Mouse (Mus musculus) hindbrain, embryonic 13.5 days (tissue): ENCODE measurements at regions not wholly inside any gene's neighbourhood (a gene's known extent, or its start where the extent isn't known, plus 50 kb on each side); places are given as distances from the start of the nearest gene placed in this dataset.

Source experiments
- ATAC-seq: fragments of 200-750 bp; cut with Nextera tagmentation; 2 replicates; pipeline ENCODE4 v1.8.0; 2017; ENCODE audit warnings: moderate TSS enrichment; ENCODE audit not compliant: low FRiP score
- H3K27ac ChIP-seq: fragments of 300-500 bp; sonication (generic); 2 replicates; pipeline ENCODE4 v1.5.1; 2015; ENCODE audit warnings: inconsistent platforms, mild to moderate bottlenecking, moderate library complexity
- H3K27me3 ChIP-seq: fragments of 300-500 bp; sonication (generic); 2 replicates; pipeline ENCODE4 v1.6.1; 2015; ENCODE audit warnings: mild to moderate bottlenecking, inconsistent platforms
- H3K36me3 ChIP-seq: fragments of 300-500 bp; sonication (generic); 2 replicates; pipeline ENCODE4 v1.6.1; 2015; ENCODE audit warnings: mild to moderate bottlenecking, inconsistent platforms
- H3K4me1 ChIP-seq: fragments of 300-500 bp; sonication (generic); replicated peaks from 2 replicates; pipeline ENCODE4 v1.6.1; 2015; ENCODE audit warnings: inconsistent platforms
- H3K4me2 ChIP-seq: fragments of 300-500 bp; sonication (generic); 2 replicates; pipeline ENCODE4 v1.6.1; 2015; ENCODE audit warnings: inconsistent platforms, mild to moderate bottlenecking, moderate library complexity
- H3K4me3 ChIP-seq: fragments of 300-500 bp; sonication (generic); 2 replicates; pipeline ENCODE4 v1.5.1; 2015; ENCODE audit warnings: mild to moderate bottlenecking, inconsistent platforms
- H3K9ac ChIP-seq: fragments of 300-500 bp; sonication (generic); 2 replicates; pipeline ENCODE4 v1.6.1; 2015; ENCODE audit warnings: mild to moderate bottlenecking, inconsistent platforms
- H3K9me3 ChIP-seq: fragments of 300-500 bp; sonication (generic); 2 replicates; pipeline ENCODE4 v1.6.1; 2016; ENCODE audit warnings: inconsistent platforms
- WGBS: fragments of 180-500 bp; shearing (Covaris S2); methylation state at CpG from one replicate; pipeline ENCODE4 v1.1.7; 2015; 5-methylcytosine and 5-hydroxymethylcytosine counted together

- H3K27ac ChIP-seq = no peak overlapping the region
- ATAC-seq = no peak
- no peaks in the 10 kb centered on the region for H3K9me3 ChIP-seq
- no peaks in the 10 kb centered on the region for H3K4me1 ChIP-seq
- H3K9ac ChIP-seq = no peak overlapping the region
- WGBS = 75% methylated on average over 2 of the region's 2 CpGs
- H3K4me2 ChIP-seq = no peak overlapping the region
- H3K27me3 ChIP-seq = no peaks in the 10 kb centered on the region
- H3K36me3 ChIP-seq = no peaks in the 10 kb centered on the region
- no peak overlapping the region for H3K4me3 ChIP-seq
These were observed 123.8 kb upstream of the Esrrg start for GRCm38 (mm10) chr1:187484821-187485220.

GRCm38 (mm10) chr1:187487948-187488690 is 120.5 kb upstream of the Esrrg start:
- H3K4me3 ChIP-seq = no peak overlapping the region
- WGBS = 81% methylated on average over 13 of the region's 13 CpGs
- no peak for ATAC-seq

GRCm38 (mm10) chr1:187489452-187489851 is 119.1 kb upstream of the Esrrg start:
- no peaks in the 10 kb centered on the region for H3K4me1 ChIP-seq
- no peak for ATAC-seq
- H3K36me3 ChIP-seq = no peaks in the 10 kb centered on the region
- no peaks in the 10 kb centered on the region for H3K27me3 ChIP-seq
- H3K27ac ChIP-seq = no peak overlapping the region
- no peak overlapping the region for H3K9ac ChIP-seq
- no peak overlapping the region for H3K4me2 ChIP-seq
- H3K9me3 ChIP-seq = no peaks in the 10 kb centered on the region
- no peak overlapping the region for H3K4me3 ChIP-seq
- 82% methylated on average over 3 of the region's 3 CpGs for WGBS

More at GRCm38 (mm10) chr1:187487948-187488690, 120.5 kb upstream of the Esrrg start:
- no peaks in the 10 kb centered on the region for H3K36me3 ChIP-seq
- H3K27ac ChIP-seq = no peak overlapping the region
- H3K9ac ChIP-seq = no peak overlapping the region
- no peaks in the 10 kb centered on the region for H3K9me3 ChIP-seq
- no peak overlapping the region for H3K4me2 ChIP-seq
- H3K4me1 ChIP-seq = no peaks in the 10 kb centered on the region
- no peaks in the 10 kb centered on the region for H3K27me3 ChIP-seq

GRCm38 (mm10) chr1:187505368-187505767 is 103.2 kb upstream of the Esrrg start:
- Histone ChIP-seq H3K4me1 (peaks cover 6% of the 10 kb centered on the region), H3K4me2 (no peak overlapping the region), H3K27ac (no peak overlapping the region), H3K27me3 (no peaks in the 10 kb centered on the region), H3K9ac (no peak overlapping the region), H3K4me3 (no peak overlapping the region), H3K36me3 (no peaks in the 10 kb centered on the region), H3K9me3 (no peaks in the 10 kb centered on the region)
- 43% methylated on average over 9 of the region's 9 CpGs for WGBS
- no peak for ATAC-seq

DNA sequence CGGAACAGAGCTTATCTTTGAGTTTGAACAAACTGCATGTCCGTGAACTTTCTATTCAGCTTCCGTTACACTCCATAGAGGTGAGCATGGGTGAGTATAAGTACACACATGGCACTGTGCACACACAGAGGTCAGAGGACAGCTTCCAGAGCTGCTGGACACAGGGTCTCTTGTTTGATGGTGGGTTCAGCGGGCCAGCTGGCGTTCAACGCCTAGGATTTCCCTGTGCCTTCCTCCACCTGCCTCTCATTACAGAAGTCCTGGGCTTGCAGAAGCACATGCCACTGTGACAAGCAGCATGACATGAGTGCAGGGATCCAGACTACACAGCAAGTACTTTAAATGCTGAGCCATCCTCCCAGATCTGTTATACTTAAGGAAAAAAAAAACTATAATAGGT is 101.4 kb upstream of the Esrrg start:
- H3K9me3 ChIP-seq = no peaks in the 10 kb centered on the region
- ATAC-seq = no peak
- no peak overlapping the region for H3K27ac ChIP-seq
- no peak overlapping the region for H3K9ac ChIP-seq
- no peak overlapping the region for H3K4me2 ChIP-seq
- no peak overlapping the region for H3K4me3 ChIP-seq
- WGBS = 86% methylated on average over 6 of the region's 6 CpGs
- no peaks in the 10 kb centered on the region for H3K27me3 ChIP-seq
- H3K4me1 ChIP-seq = peaks cover 6% of the 10 kb centered on the region
- H3K36me3 ChIP-seq = no peaks in the 10 kb centered on the region

- no peaks in the 10 kb centered on the region for H3K9me3 ChIP-seq
- H3K27ac ChIP-seq = no peak overlapping the region
- H3K9ac ChIP-seq = no peak overlapping the region
- 75% methylated on average over 9 of the region's 9 CpGs for WGBS
- no peak overlapping the region for H3K4me3 ChIP-seq
- H3K4me1 ChIP-seq = no peaks in the 10 kb centered on the region
- no peak for ATAC-seq
- H3K4me2 ChIP-seq = no peak overlapping the region
- no peaks in the 10 kb centered on the region for H3K36me3 ChIP-seq
- no peaks in the 10 kb centered on the region for H3K27me3 ChIP-seq
These were observed 77.2 kb upstream of the Esrrg start for GRCm38 (mm10) chr1:187531349-187531922.

DNA sequence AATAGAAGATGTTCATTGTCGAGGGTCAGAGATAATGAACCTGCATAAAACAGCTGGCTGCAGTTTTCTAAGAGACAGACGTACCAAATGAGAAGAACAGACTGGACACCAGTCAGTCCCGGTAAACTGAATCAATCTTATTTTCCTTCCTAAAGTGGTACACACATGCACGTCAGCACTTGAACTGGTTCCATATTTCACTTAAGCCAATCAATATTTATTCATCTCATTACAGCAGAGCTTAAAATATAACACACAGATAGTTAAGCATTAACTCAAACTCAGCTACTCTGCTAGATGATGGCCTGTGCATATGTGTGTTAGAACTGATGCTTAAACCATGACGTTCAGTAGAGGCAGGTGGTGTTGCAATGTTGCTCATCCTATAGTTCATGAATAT is 72.3 kb upstream of the Esrrg start:
- no peak overlapping the region for H3K27ac ChIP-seq
- no peaks in the 10 kb centered on the region for H3K27me3 ChIP-seq
- H3K9ac ChIP-seq = no peak overlapping the region
- no peak overlapping the region for H3K4me3 ChIP-seq
- WGBS = 86% methylated on average over 5 of the region's 5 CpGs
- no peaks in the 10 kb centered on the region for H3K36me3 ChIP-seq
- no peaks in the 10 kb centered on the region for H3K4me1 ChIP-seq
- no peaks in the 10 kb centered on the region for H3K9me3 ChIP-seq
- no peak overlapping the region for H3K4me2 ChIP-seq
- no peak for ATAC-seq

DNA sequence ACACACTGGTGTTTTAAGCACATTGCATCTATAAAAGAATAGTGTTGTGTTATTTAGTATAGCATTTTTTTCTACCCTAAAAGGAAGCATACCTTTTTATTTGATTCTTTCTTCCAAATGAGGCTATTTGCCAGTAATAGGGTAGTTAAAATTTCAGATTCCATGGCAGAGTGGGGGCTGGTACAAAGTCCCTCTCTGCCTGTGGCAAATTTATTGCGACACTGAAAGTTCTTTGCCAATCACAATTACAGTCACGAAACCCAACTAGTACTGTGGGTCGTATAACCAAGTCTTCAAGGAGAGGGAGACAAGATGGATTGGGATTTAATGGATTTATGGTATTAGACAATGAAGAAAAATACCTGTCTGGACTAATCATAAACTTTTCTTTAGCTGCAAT is 51.9 kb upstream of the Esrrg start:
- ATAC-seq = no peak
- no peaks in the 10 kb centered on the region for H3K4me1 ChIP-seq
- WGBS = 90% methylated on average over 3 of the region's 3 CpGs
- H3K9me3 ChIP-seq = no peaks in the 10 kb centered on the region
- H3K27ac ChIP-seq = no peak overlapping the region
- H3K27me3 ChIP-seq = no peaks in the 10 kb centered on the region
- no peaks in the 10 kb centered on the region for H3K36me3 ChIP-seq
- no peak overlapping the region for H3K4me3 ChIP-seq
- no peak overlapping the region for H3K4me2 ChIP-seq
- H3K9ac ChIP-seq = no peak overlapping the region
